In genomic region chr15:19162119-19162888, GRCm38 (mm10) we compare ENCODE assay signal across 9 mouse cellular contexts.
DNase-seq lines count a peak whose midpoint lies in the region; ATAC-seq lines count a peak whose summit lies in the region.
"Had no signal": no experiment of that assay in that cellular context is flagged by ENCODE, and none has a peak within 500 bp of the region (broad histone marks: within the 10 kb centered on the region; RNA-seq: fewer than 3 reads in every experiment).

No protein-coding gene starts in this region.

- DNase-seq in heart, adult 9 months (ENCODE audit: low spot score in 2 of 2), result peak; percentile 17 to 33
- no peak for DNase-seq in heart, embryonic 10.5 days (ENCODE audit: low spot score)
- DNase-seq in gastrocnemius, postnatal 25 days, result peak; percentile 22
- no peak for DNase-seq in urinary bladder, postnatal 10 days (ENCODE audit: low spot score)
- no peak for DNase-seq in adrenal gland, adult (ENCODE audit: inconsistent age in 2 of 2, low spot score in 1 of 2)

- H3K27me3 ChIP-seq in heart, embryonic 10.5 days (ENCODE audit: insufficient read depth, poor library complexity, severe bottlenecking), result no peaks in the 10 kb centered on the region
- H3K27me3 ChIP-seq in midbrain, embryonic 16.5 days (ENCODE audit: control insufficient read depth, insufficient read depth, low read depth, low read length), result no peaks in the 10 kb centered on the region
- H3K27me3 ChIP-seq in kidney, embryonic 15.5 days, result no peaks in the 10 kb centered on the region
- H3K27me3 ChIP-seq: neural tube, embryonic 12.5 days had no signal

- peak; percentile 70; the same call in 1 of the 2 replicates for ATAC-seq in cerebellum, adult (ENCODE audit: insufficient number of reproducible peaks, low FRiP score, low TSS enrichment)
- peak; percentile 98 for ATAC-seq in midbrain, embryonic 16.5 days
- ATAC-seq in kidney, embryonic 15.5 days (replicated peaks; ENCODE audit: low FRiP score), result no peak

- no peaks in the 10 kb centered on the region for H3K9me3 ChIP-seq in heart, embryonic 10.5 days
- no peaks in the 10 kb centered on the region for H3K9me3 ChIP-seq in midbrain, embryonic 16.5 days (replicated peaks; ENCODE audit: control insufficient read depth, low read length, poor library complexity, severe bottlenecking)
- H3K9me3 ChIP-seq in kidney, embryonic 15.5 days (replicated peaks), result no peaks in the 10 kb centered on the region
- H3K9me3 ChIP-seq: neural tube, embryonic 12.5 days had no signal

- no peak overlapping the region for H3K4me3 ChIP-seq in heart, embryonic 10.5 days
- H3K4me3 ChIP-seq in midbrain, embryonic 16.5 days (ENCODE audit: low read depth, low read length), result no peak overlapping the region
- H3K4me3 ChIP-seq in kidney, embryonic 15.5 days (replicated peaks), result no peak overlapping the region
- H3K4me3 ChIP-seq: neural tube, embryonic 12.5 days had no signal

- no peaks in the 10 kb centered on the region for H3K4me1 ChIP-seq in heart, embryonic 10.5 days
- H3K4me1 ChIP-seq in midbrain, embryonic 16.5 days (ENCODE audit: control insufficient read depth, insufficient read depth, low read length), result no peaks in the 10 kb centered on the region
- H3K4me1 ChIP-seq in kidney, embryonic 15.5 days, result no peaks in the 10 kb centered on the region
- H3K4me1 ChIP-seq: neural tube, embryonic 12.5 days had no signal

- no peak overlapping the region for H3K27ac ChIP-seq in heart, embryonic 10.5 days
- no peak overlapping the region for H3K27ac ChIP-seq in midbrain, embryonic 16.5 days (ENCODE audit: low read length)
- no peak overlapping the region for H3K27ac ChIP-seq in kidney, embryonic 15.5 days
- H3K27ac ChIP-seq: neural tube, embryonic 12.5 days had no signal

- H3K36me3 ChIP-seq in heart, embryonic 10.5 days, result no peaks in the 10 kb centered on the region
- H3K36me3 ChIP-seq in midbrain, embryonic 16.5 days (ENCODE audit: control insufficient read depth, insufficient read depth, low read length), result no peaks in the 10 kb centered on the region
- H3K36me3 ChIP-seq in kidney, embryonic 15.5 days, result no peaks in the 10 kb centered on the region
- H3K36me3 ChIP-seq: neural tube, embryonic 12.5 days had no signal

- H3K4me2 ChIP-seq in midbrain, embryonic 16.5 days (ENCODE audit: low read length), result no peak overlapping the region
- no peak overlapping the region for H3K4me2 ChIP-seq in kidney, embryonic 15.5 days
- H3K4me2 ChIP-seq: neural tube, embryonic 12.5 days had no signal

- 79% methylated on average over 6 of the region's 6 CpGs for WGBS in heart, embryonic 10.5 days
- WGBS in midbrain, embryonic 16.5 days, result 77% methylated on average over 6 of the region's 6 CpGs
- 88% methylated on average over 6 of the region's 6 CpGs for WGBS in kidney, embryonic 15.5 days

- H3K9ac ChIP-seq in midbrain, embryonic 16.5 days (ENCODE audit: low read depth, low read length), result no peak overlapping the region
- H3K9ac ChIP-seq in kidney, embryonic 15.5 days, result no peak overlapping the region
- H3K9ac ChIP-seq: neural tube, embryonic 12.5 days had no signal

Comparison
In these comparisons a context has a peak if more than half of its experiments do, and no peak if none do; other contexts are left out.
1. DNase-seq: peak in heart, adult 9 months (2 of 2) and gastrocnemius, postnatal 25 days (single experiment); none in heart, embryonic 10.5 days (single experiment), urinary bladder, postnatal 10 days (single experiment) and adrenal gland, adult (0 of 2).